Comparison of ENCODE assay signal across 9 mouse cellular contexts in genomic region chr7:16947349-16947895, GRCm38 (mm10). TPM values are rescaled to one million over a fixed set of nuclear protein-coding genes. Genes with fewer than 3 reads are reported as not detected.
DNase-seq lines count a peak whose midpoint lies in the region; ATAC-seq and TF ChIP-seq lines count a peak whose summit lies in the region.
"Had no signal": no experiment of that assay in that cellular context is flagged by ENCODE, and none has a peak within 500 bp of the region (broad histone marks: within the 10 kb centered on the region; RNA-seq: fewer than 3 reads in every experiment).

No protein-coding gene starts in this region.

- TF ChIP-seq CTCF in ES-Bruce4 (IDR thresholded peaks at IDR 0.05; ENCODE audit: low read depth, low read length): no peak

- H3K27ac ChIP-seq in ES-Bruce4 (ENCODE audit: insufficient read depth, low read length): no peak overlapping the region
- H3K27ac ChIP-seq in heart, embryonic 10.5 days: 0 out of 2 replicates have a peak overlapping the region, but pooled peaks have one; percentile 65
- no peak overlapping the region for H3K27ac ChIP-seq in limb, embryonic 11.5 days (replicated peaks; ENCODE audit: low read depth, low read length)
- H3K27ac ChIP-seq in stomach, embryonic 14.5 days (ENCODE audit: low read length): 0 out of 2 replicates have a peak overlapping the region, but pooled peaks have one; percentile 16
- H3K27ac ChIP-seq: liver, embryonic 15.5 days had no signal

- no peak overlapping the region for H3K9ac ChIP-seq in ES-Bruce4 (ENCODE audit: low read depth, poor library complexity, severe bottlenecking)
- no peak overlapping the region for H3K9ac ChIP-seq in limb, embryonic 11.5 days (ENCODE audit: low read length)
- H3K9ac ChIP-seq in stomach, embryonic 14.5 days (replicated peaks; ENCODE audit: low read depth, low read length): no peak overlapping the region
- H3K9ac ChIP-seq: liver, embryonic 15.5 days had no signal

- 19% methylated on average over 21 of the region's 22 CpGs for WGBS in heart, embryonic 10.5 days
- 18% methylated on average over 21 of the region's 22 CpGs for WGBS in limb, embryonic 11.5 days
- whole genome bisulfite sequencing in stomach, embryonic 14.5 days: 17% methylated on average over 22 of the region's 22 CpGs

- intact Hi-C loops in gastrocnemius, postnatal 14 days (cut with DNase I; ENCODE audit: low total_unique reads): no loop called here

- ATAC-seq in limb, embryonic 11.5 days (ENCODE audit: insufficient number of reproducible peaks, low FRiP score, low TSS enrichment, low read depth): no peak
- ATAC-seq in stomach, embryonic 14.5 days (ENCODE audit: insufficient number of reproducible peaks, insufficient read depth, low FRiP score, low read depth): no peak

- no peak for TF ChIP-seq EP300 in ES-Bruce4 (IDR thresholded peaks at IDR 0.05; ENCODE audit: insufficient read depth, low read depth, low read length)

- DNase-seq in gastrocnemius, postnatal 14 days: peak; percentile 42
- DNase-seq in gastrocnemius, postnatal 25 days: no peak
- DNase-seq in heart, embryonic 10.5 days (ENCODE audit: low spot score): no peak
- no peak for DNase-seq in limb, embryonic 11.5 days (ENCODE audit: low spot score)
- DNase-seq in thymus, postnatal 0 days (ENCODE audit: low spot score): no peak
- no peak for DNase-seq in spleen, postnatal 14 days (ENCODE audit: low spot score in 2 of 2)

- H3K4me3 ChIP-seq in ES-Bruce4 (ENCODE audit: low read depth, low read length): peak overlapping the region; percentile 29; the same call in 1 of the 2 replicates
- peak overlapping the region; percentile 58 for H3K4me3 ChIP-seq in heart, embryonic 10.5 days
- H3K4me3 ChIP-seq in limb, embryonic 11.5 days (ENCODE audit: low read depth, low read length): peak overlapping the region; percentile 33
- H3K4me3 ChIP-seq in stomach, embryonic 14.5 days (ENCODE audit: low read depth, low read length): peak overlapping the region; percentile 31

- peaks cover 2% of the 10 kb centered on the region for H3K4me1 ChIP-seq in ES-Bruce4 (ENCODE audit: control insufficient read depth, insufficient read depth, low read length)
- H3K4me1 ChIP-seq in heart, embryonic 10.5 days: peaks cover 56% of the 10 kb centered on the region
- H3K4me1 ChIP-seq in limb, embryonic 11.5 days (ENCODE audit: control insufficient read depth, insufficient read depth, low read length): peaks cover 36% of the 10 kb centered on the region
- peaks cover 43% of the 10 kb centered on the region for H3K4me1 ChIP-seq in stomach, embryonic 14.5 days (ENCODE audit: control insufficient read depth, insufficient read depth, low read length)

- no peaks in the 10 kb centered on the region for H3K27me3 ChIP-seq in ES-Bruce4 (ENCODE audit: control insufficient read depth, insufficient read depth, low read length, poor library complexity, severe bottlenecking)
- peaks cover 56% of the 10 kb centered on the region for H3K27me3 ChIP-seq in heart, embryonic 10.5 days (ENCODE audit: insufficient read depth, poor library complexity, severe bottlenecking)
- peaks cover 50% of the 10 kb centered on the region for H3K27me3 ChIP-seq in limb, embryonic 11.5 days (ENCODE audit: control insufficient read depth, insufficient read depth, low read length)
- H3K27me3 ChIP-seq in stomach, embryonic 14.5 days (ENCODE audit: control insufficient read depth, insufficient read depth, low read length): peaks cover 20% of the 10 kb centered on the region

- no peak for TF ChIP-seq POLR2A in ES-Bruce4 (IDR thresholded peaks at IDR 0.05; ENCODE audit: insufficient read depth, low read length)

- H3K4me2 ChIP-seq in limb, embryonic 11.5 days (ENCODE audit: low read depth, severe bottlenecking): peak overlapping the region; percentile 58
- H3K4me2 ChIP-seq in stomach, embryonic 14.5 days (replicated peaks; ENCODE audit: low read depth, low read length): peak overlapping the region; percentile 59

- no peaks in the 10 kb centered on the region for H3K36me3 ChIP-seq in ES-Bruce4 (ENCODE audit: control insufficient read depth, insufficient read depth, low read length, poor library complexity, severe bottlenecking)
- H3K36me3 ChIP-seq in heart, embryonic 10.5 days: no peaks in the 10 kb centered on the region
- no peaks in the 10 kb centered on the region for H3K36me3 ChIP-seq in limb, embryonic 11.5 days (ENCODE audit: control insufficient read depth, insufficient read depth, low read length)
- no peaks in the 10 kb centered on the region for H3K36me3 ChIP-seq in stomach, embryonic 14.5 days (ENCODE audit: control insufficient read depth, insufficient read depth, low read length)
- H3K36me3 ChIP-seq: liver, embryonic 15.5 days had no signal

- no peaks in the 10 kb centered on the region for H3K9me3 ChIP-seq in ES-Bruce4 (replicated peaks; ENCODE audit: control insufficient read depth, insufficient read depth, low read length, poor library complexity, severe bottlenecking)
- no peaks in the 10 kb centered on the region for H3K9me3 ChIP-seq in heart, embryonic 10.5 days
- H3K9me3 ChIP-seq in limb, embryonic 11.5 days (ENCODE audit: control insufficient read depth, low read length): no peaks in the 10 kb centered on the region
- H3K9me3 ChIP-seq in stomach, embryonic 14.5 days (ENCODE audit: control insufficient read depth, low read depth, low read length): no peaks in the 10 kb centered on the region
- H3K9me3 ChIP-seq: liver, embryonic 15.5 days had no signal

RNA-seq across cellular contexts. Expression of gene Pnmal2, which starts 2.9 kb away (rescaled TPM):
- total RNA-seq in gastrocnemius, postnatal 14 days (2021): 10 to 100 TPM in 1 of 2 experiments, 1 to 10 TPM in 1; 9.2 to 11.8 TPM
- 1 to 10 TPM; 2.3 to 3.3 TPM for total RNA-seq in gastrocnemius, postnatal 25 days (2021)
- polyA plus RNA-seq in ES-Bruce4 (2011; ENCODE audit: insufficient read depth, insufficient read length, low read depth, missing spikeins): 1.5 and 1.6 TPM in 2 replicates
- 1.7 and 2.2 TPM in 2 replicates for polyA plus RNA-seq in heart, embryonic 10.5 days (2016; fragmentation: Nextera tagmentation; extraction: Ambion mirVana)
- 4.8 TPM in 2 replicates for polyA plus RNA-seq in limb, embryonic 11.5 days (2014; fragmentation: Nextera tagmentation; extraction: Ambion mirVana)
- polyA plus RNA-seq in stomach, embryonic 14.5 days (2014; fragmentation: Nextera tagmentation; extraction: Ambion mirVana): 8.6 and 8.8 TPM in 2 replicates
- 5.1 and 6.4 TPM in 2 replicates for polyA plus RNA-seq in thymus, postnatal 0 days (2015; fragmentation: Nextera tagmentation; extraction: Ambion mirVana)

RNA-seq across cellular contexts. Expression of gene Pnmal1, which starts 12.1 kb away (rescaled TPM):
- not detected for total RNA-seq in gastrocnemius, postnatal 14 days (2021)
- not detected for total RNA-seq in gastrocnemius, postnatal 25 days (2021)
- not detected in 2 replicates for polyA plus RNA-seq in ES-Bruce4 (2011; ENCODE audit: insufficient read depth, insufficient read length, low read depth, missing spikeins)
- 0.16 and 0.30 TPM in 2 replicates for polyA plus RNA-seq in heart, embryonic 10.5 days (2016; fragmentation: Nextera tagmentation; extraction: Ambion mirVana)
- polyA plus RNA-seq in limb, embryonic 11.5 days (2014; fragmentation: Nextera tagmentation; extraction: Ambion mirVana): 2.0 and 2.1 TPM in 2 replicates
- polyA plus RNA-seq in stomach, embryonic 14.5 days (2014; fragmentation: Nextera tagmentation; extraction: Ambion mirVana): 4.2 TPM in 2 replicates
- 0.04 TPM in 2 replicates for polyA plus RNA-seq in thymus, postnatal 0 days (2015; fragmentation: Nextera tagmentation; extraction: Ambion mirVana)

RNA-seq across cellular contexts. Expression of gene Calm3, which starts 23.5 kb away (rescaled TPM):
- 100 to 1,000 TPM; 247 to 276 TPM for total RNA-seq in gastrocnemius, postnatal 14 days (2021)
- 100 to 1,000 TPM; 257 to 291 TPM for total RNA-seq in gastrocnemius, postnatal 25 days (2021)
- 358 and 368 TPM in 2 replicates for polyA plus RNA-seq in ES-Bruce4 (2011; ENCODE audit: insufficient read depth, insufficient read length, low read depth, missing spikeins)
- polyA plus RNA-seq in heart, embryonic 10.5 days (2016; fragmentation: Nextera tagmentation; extraction: Ambion mirVana): 114 and 117 TPM in 2 replicates
- polyA plus RNA-seq in limb, embryonic 11.5 days (2014; fragmentation: Nextera tagmentation; extraction: Ambion mirVana): 176 and 201 TPM in 2 replicates
- polyA plus RNA-seq in stomach, embryonic 14.5 days (2014; fragmentation: Nextera tagmentation; extraction: Ambion mirVana): 148 and 161 TPM in 2 replicates
- 201 and 212 TPM in 2 replicates for polyA plus RNA-seq in thymus, postnatal 0 days (2015; fragmentation: Nextera tagmentation; extraction: Ambion mirVana)

RNA-seq across cellular contexts. Expression of gene Gm42372, which starts 35.5 kb away (rescaled TPM):
- total RNA-seq in gastrocnemius, postnatal 14 days (2021): under 1 TPM in 1 of 2 experiments, not detected in 1; 0.04 TPM
- total RNA-seq in gastrocnemius, postnatal 25 days (2021): not detected
- polyA plus RNA-seq in ES-Bruce4 (2011; ENCODE audit: insufficient read depth, insufficient read length, low read depth, missing spikeins): 1.1 and 1.2 TPM in 2 replicates
- 0.22 and 0.24 TPM in 2 replicates for polyA plus RNA-seq in heart, embryonic 10.5 days (2016; fragmentation: Nextera tagmentation; extraction: Ambion mirVana)
- polyA plus RNA-seq in limb, embryonic 11.5 days (2014; fragmentation: Nextera tagmentation; extraction: Ambion mirVana): 0.65 and 0.78 TPM in 2 replicates
- polyA plus RNA-seq in stomach, embryonic 14.5 days (2014; fragmentation: Nextera tagmentation; extraction: Ambion mirVana): 0.55 and 0.59 TPM in 2 replicates
- 0.33 and 0.49 TPM in 2 replicates for polyA plus RNA-seq in thymus, postnatal 0 days (2015; fragmentation: Nextera tagmentation; extraction: Ambion mirVana)

RNA-seq across cellular contexts. Expression of gene Ptgir, which starts 41.1 kb away (rescaled TPM):
- 1 to 10 TPM; 1.6 to 2.6 TPM for total RNA-seq in gastrocnemius, postnatal 14 days (2021)
- 1 to 10 TPM in 1 of 2 experiments, under 1 TPM in 1; 0.97 to 1.3 TPM for total RNA-seq in gastrocnemius, postnatal 25 days (2021)
- polyA plus RNA-seq in ES-Bruce4 (2011; ENCODE audit: insufficient read depth, insufficient read length, low read depth, missing spikeins): not detected in 2 replicates
- 0.15 and 0.51 TPM in 2 replicates for polyA plus RNA-seq in heart, embryonic 10.5 days (2016; fragmentation: Nextera tagmentation; extraction: Ambion mirVana)
- polyA plus RNA-seq in limb, embryonic 11.5 days (2014; fragmentation: Nextera tagmentation; extraction: Ambion mirVana): 0.24 and 0.44 TPM in 2 replicates
- 1.5 and 2.0 TPM in 2 replicates for polyA plus RNA-seq in stomach, embryonic 14.5 days (2014; fragmentation: Nextera tagmentation; extraction: Ambion mirVana)
- polyA plus RNA-seq in thymus, postnatal 0 days (2015; fragmentation: Nextera tagmentation; extraction: Ambion mirVana): 1.9 and 2.6 TPM in 2 replicates

Comparison
In these comparisons a context has a peak if more than half of its experiments do, and no peak if none do; other contexts are left out.
1. H3K27ac ChIP-seq: peak in heart, embryonic 10.5 days (single experiment) and stomach, embryonic 14.5 days (single experiment); none in ES-Bruce4 (single experiment) and limb, embryonic 11.5 days (single experiment).
2. Peak in every context shown above with its lines, with median percentiles within 50 percentile points of each other: H3K4me3 ChIP-seq.